In the genomic region with DNA sequence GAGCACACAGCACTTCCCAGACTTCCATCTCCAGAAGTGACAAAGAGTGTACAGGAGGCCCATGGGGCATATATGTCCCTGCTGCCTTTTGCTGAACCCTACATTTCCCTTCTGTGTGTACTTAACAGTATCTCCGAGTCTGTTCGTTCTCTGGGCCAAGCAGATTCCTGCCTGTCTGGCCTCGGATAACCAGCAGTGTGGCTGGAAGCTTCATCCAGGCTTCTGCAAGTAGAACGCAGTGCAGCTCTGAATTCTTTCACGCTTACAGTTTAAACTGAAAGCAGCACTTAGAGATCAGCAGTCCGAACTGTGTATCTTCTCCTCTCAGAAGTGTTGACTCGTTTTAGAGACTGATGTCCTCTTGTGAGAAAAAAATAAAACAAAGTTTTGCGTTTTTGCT, we compare ENCODE assay signal across 13 mouse cellular contexts. TPM values are rescaled to one million over a fixed set of nuclear protein-coding genes. Genes with fewer than 3 reads are reported as not detected.
DNase-seq lines count a peak whose midpoint lies in the region; ATAC-seq lines count a peak whose summit lies in the region.
"Had no signal": no experiment of that assay in that cellular context is flagged by ENCODE, and none has a peak within 500 bp of the region (broad histone marks: within the 10 kb centered on the region; RNA-seq: fewer than 3 reads in every experiment).

No protein-coding gene starts in this region.

- intact Hi-C loops in heart, postnatal 10 days (cut with DNase I), result no loop called here

- no peak for ATAC-seq in kidney, embryonic 15.5 days (replicated peaks; ENCODE audit: low FRiP score)
- ATAC-seq in monocyte, adult 5-6 weeks (replicated peaks; ENCODE audit: insufficient number of reproducible peaks, low FRiP score, low TSS enrichment, poor library complexity, severe bottlenecking), result no peak
- ATAC-seq: forebrain, embryonic 15.5 days had no signal

- no peak overlapping the region for H3K27ac ChIP-seq in kidney, embryonic 15.5 days
- H3K27ac ChIP-seq: forebrain, embryonic 15.5 days; hindbrain, embryonic 12.5 days; liver, embryonic 14.5 days had no signal

- H3K4me1 ChIP-seq in kidney, embryonic 15.5 days, result 0 out of 2 replicates have a peak, but pooled peaks cover 8% of the 10 kb centered on the region
- H3K4me1 ChIP-seq: forebrain, embryonic 15.5 days had no signal

- no peaks in the 10 kb centered on the region for H3K27me3 ChIP-seq in kidney, embryonic 15.5 days
- H3K27me3 ChIP-seq: CH12.LX; forebrain, embryonic 15.5 days had no signal

- H3K4me3 ChIP-seq in kidney, embryonic 15.5 days (replicated peaks), result no peak overlapping the region
- H3K4me3 ChIP-seq: forebrain, embryonic 15.5 days; hindbrain, embryonic 12.5 days had no signal

- no peaks in the 10 kb centered on the region for H3K9me3 ChIP-seq in kidney, embryonic 15.5 days (replicated peaks)
- H3K9me3 ChIP-seq: forebrain, embryonic 15.5 days; hindbrain, embryonic 12.5 days had no signal

- no peak overlapping the region for H3K4me2 ChIP-seq in kidney, embryonic 15.5 days
- H3K4me2 ChIP-seq: forebrain, embryonic 15.5 days; hindbrain, embryonic 12.5 days had no signal

- no peak overlapping the region for H3K9ac ChIP-seq in kidney, embryonic 15.5 days
- H3K9ac ChIP-seq: forebrain, embryonic 15.5 days; hindbrain, embryonic 12.5 days; liver, embryonic 14.5 days had no signal

- no peaks in the 10 kb centered on the region for H3K36me3 ChIP-seq in kidney, embryonic 15.5 days
- H3K36me3 ChIP-seq: forebrain, embryonic 15.5 days; hindbrain, embryonic 12.5 days had no signal

- DNase-seq in kidney, adult 9 months, result peak; percentile 51
- DNase-seq in heart, adult 8-10 months (ENCODE audit: low spot score), result peak; percentile 47
- peak; percentile 58 to 62 for DNase-seq in heart, postnatal 10 days
- DNase-seq in lung, postnatal 36 days, result peak; percentile 20
- no peak for DNase-seq in thymus, postnatal 0 days (ENCODE audit: low spot score)
- DNase-seq in urinary bladder, postnatal 10 days (ENCODE audit: low spot score), result no peak
- DNase-seq: thymus, adult 18-20 months had no signal

- 39% methylated on average over 8 of the region's 8 CpGs for WGBS in kidney, embryonic 15.5 days

RNA-seq across cellular contexts. Expression of gene Lekr1, which starts 7.7 kb away (rescaled TPM):
- polyA plus RNA-seq in kidney, embryonic 15.5 days (2015; fragmentation: Nextera tagmentation; extraction: Ambion mirVana), result 7.8 and 8.3 TPM in 2 replicates
- 1 to 10 TPM in 3 of 4 experiments, under 1 TPM in 1; 0.98 to 4.6 (median 2.7) TPM for total RNA-seq in heart, adult 8-10 months (2022)
- total RNA-seq in heart, postnatal 10 days (2021), result 1 to 10 TPM; 2.9 to 3.5 TPM
- polyA plus RNA-seq in thymus, postnatal 0 days (2015; fragmentation: Nextera tagmentation; extraction: Ambion mirVana), result 4.5 and 5.2 TPM in 2 replicates
- total RNA-seq in monocyte, adult 5-6 weeks (2017), result 0.21 to 2.9 TPM in 2 of 3 replicates, not detected in the other

Comparison
In these comparisons a context has a peak if more than half of its experiments do, and no peak if none do; other contexts are left out.
1. DNase-seq: peak in kidney, adult 9 months (single experiment), heart, adult 8-10 months (single experiment), heart, postnatal 10 days (2 of 2) and lung, postnatal 36 days (single experiment); none in thymus, postnatal 0 days (single experiment) and urinary bladder, postnatal 10 days (single experiment).